Mouse (Mus musculus): ENCODE data around the gene Ogfod3. TPM values are rescaled to one million over a fixed set of nuclear protein-coding genes. Genes with fewer than 3 reads are reported as not detected.

Ogfod3 gene
- 5.9 TPM in 2 replicates for polyA plus RNA-seq (2012; rRNA removed)

- Histone ChIP-seq H3K27ac (ENCODE audit: insufficient read depth, low read length) (peak within 1 kb of the TSS; percentile 64), H3K4me3 (ENCODE audit: extremely low read depth, insufficient read depth, insufficient read length) (peak within 1 kb of the TSS; percentile 79), H3K27me3 (ENCODE audit: control insufficient read depth, insufficient read depth, low read length) (no peaks in the 10 kb centered on the region), H3K36me3 (ENCODE audit: control insufficient read depth, insufficient read depth, low read length) (peaks cover 2% of the 10 kb centered on the region), H3K4me1 (ENCODE audit: control insufficient read depth, insufficient read depth, insufficient read length) (peaks cover 8% of the 10 kb centered on the region; the same call in 1 of the 2 replicates)
- TF ChIP-seq POLR2A (IDR thresholded peaks at IDR 0.05; ENCODE audit: low read depth, low read length) (no peak), CTCF (IDR thresholded peaks at IDR 0.05; ENCODE audit: extremely low read depth, insufficient read depth, insufficient read length, insufficient replicate concordance) (no peak)
- under 1% methylated on average over 70 of the region's 70 CpGs for WGBS
- peak; percentile 95 to 97 for DNase-seq (ENCODE audit: low read depth in 1 of 2, low spot score in 2 of 2)
These were observed at the start of gene Ogfod3, which contains the start of gene Hexdc for GRCm38 (mm10) chr11:121204161-121205006. TSS of gene Ogfod3 (minus strand) at chr11:121204711. TSS of gene Hexdc (plus strand) at chr11:121204433.

GRCm38 (mm10) chr11:121250196-121250595 is 45.7 kb upstream of the Ogfod3 start:
- no peak overlapping the region for H3K4me3 ChIP-seq (ENCODE audit: extremely low read depth, insufficient read depth, insufficient read length)
- H3K36me3 ChIP-seq (ENCODE audit: control insufficient read depth, insufficient read depth, low read length), result peaks cover 68% of the 10 kb centered on the region
- 96% methylated on average over 8 of the region's 8 CpGs for WGBS
- DNase-seq (ENCODE audit: low read depth in 1 of 2, low spot score in 2 of 2), result no peak
- H3K4me1 ChIP-seq (ENCODE audit: control insufficient read depth, insufficient read depth, insufficient read length), result no peaks in the 10 kb centered on the region
- H3K27ac ChIP-seq (ENCODE audit: insufficient read depth, low read length), result no peak overlapping the region
- TF ChIP-seq CTCF (IDR thresholded peaks at IDR 0.05; ENCODE audit: extremely low read depth, insufficient read depth, insufficient read length, insufficient replicate concordance) (no peak), POLR2A (IDR thresholded peaks at IDR 0.05; ENCODE audit: low read depth, low read length) (no peak)
- no peaks in the 10 kb centered on the region for H3K27me3 ChIP-seq (ENCODE audit: control insufficient read depth, insufficient read depth, low read length)

- Histone ChIP-seq H3K27me3 (ENCODE audit: control insufficient read depth, insufficient read depth, low read length) (no peaks in the 10 kb centered on the region), H3K36me3 (ENCODE audit: control insufficient read depth, insufficient read depth, low read length) (peaks cover 19% of the 10 kb centered on the region), H3K4me1 (ENCODE audit: control insufficient read depth, insufficient read depth, insufficient read length) (peaks cover 9% of the 10 kb centered on the region; the same call in 1 of the 2 replicates), H3K4me3 (ENCODE audit: extremely low read depth, insufficient read depth, insufficient read length) (no peak overlapping the region), H3K27ac (ENCODE audit: insufficient read depth, low read length) (0 out of 2 replicates have a peak overlapping the region, but pooled peaks have one; percentile 29)
- no peak for DNase-seq (ENCODE audit: low read depth in 1 of 2, low spot score in 2 of 2)
- TF ChIP-seq POLR2A (IDR thresholded peaks at IDR 0.05; ENCODE audit: low read depth, low read length) (no peak), CTCF (IDR thresholded peaks at IDR 0.05; ENCODE audit: extremely low read depth, insufficient read depth, insufficient read length, insufficient replicate concordance) (no peak)
- 87% methylated on average over 2 of the region's 2 CpGs for WGBS
These were observed 35.2 kb upstream of the Ogfod3 start for GRCm38 (mm10) chr11:121239669-121240068.

- peak overlapping the region; percentile 85 for H3K27ac ChIP-seq (ENCODE audit: insufficient read depth, low read length)
- 2% methylated on average over 28 of the region's 28 CpGs for WGBS
- peak in 1 of 2 experiments; percentile 31 for DNase-seq (ENCODE audit: low read depth in 1 of 2, low spot score in 2 of 2)
- H3K36me3 ChIP-seq (ENCODE audit: control insufficient read depth, insufficient read depth, low read length), result peaks cover 10% of the 10 kb centered on the region
- TF ChIP-seq POLR2A (IDR thresholded peaks at IDR 0.05; ENCODE audit: low read depth, low read length) (no peak), CTCF (IDR thresholded peaks at IDR 0.05; ENCODE audit: extremely low read depth, insufficient read depth, insufficient read length, insufficient replicate concordance) (peak; percentile 18; the same call in 1 of the 2 replicates)
- H3K4me1 ChIP-seq (ENCODE audit: control insufficient read depth, insufficient read depth, insufficient read length), result peaks cover 9% of the 10 kb centered on the region; the same call in 1 of the 2 replicates
- no peaks in the 10 kb centered on the region for H3K27me3 ChIP-seq (ENCODE audit: control insufficient read depth, insufficient read depth, low read length)
- peak overlapping the region; percentile 84 for H3K4me3 ChIP-seq (ENCODE audit: extremely low read depth, insufficient read depth, insufficient read length)
These were observed 33.0 kb upstream of the Ogfod3 start for GRCm38 (mm10) chr11:121237345-121238128.

- DNase-seq (ENCODE audit: low read depth in 1 of 2, low spot score in 2 of 2), result peak; percentile 98 to 99
- Histone ChIP-seq H3K4me1 (ENCODE audit: control insufficient read depth, insufficient read depth, insufficient read length) (peaks cover 9% of the 10 kb centered on the region; the same call in 1 of the 2 replicates), H3K4me3 (ENCODE audit: extremely low read depth, insufficient read depth, insufficient read length) (peak within 1 kb of the TSS; percentile 84), H3K27me3 (ENCODE audit: control insufficient read depth, insufficient read depth, low read length) (no peaks in the 10 kb centered on the region), H3K36me3 (ENCODE audit: control insufficient read depth, insufficient read depth, low read length) (peaks cover 6% of the 10 kb centered on the region), H3K27ac (ENCODE audit: insufficient read depth, low read length) (peak within 1 kb of the TSS; percentile 98)
- TF ChIP-seq CTCF (IDR thresholded peaks at IDR 0.05; ENCODE audit: extremely low read depth, insufficient read depth, insufficient read length, insufficient replicate concordance), result peak; percentile 49; the same call in 1 of the 2 replicates
- TF ChIP-seq POLR2A (IDR thresholded peaks at IDR 0.05; ENCODE audit: low read depth, low read length), result peak; percentile 81
- WGBS, result under 1% methylated on average over 50 of the region's 50 CpGs
These were observed 32.2 kb upstream of the Ogfod3 start, which contains the start of gene Narf for GRCm38 (mm10) chr11:121236564-121237344. TSS of gene Narf (plus strand) at chr11:121237253.
